Mouse (Mus musculus): ENCODE results near the gene Nbr1.

- TF ChIP-seq CTCF (IDR thresholded peaks at IDR 0.05; ENCODE audit: extremely low read depth, insufficient read depth, insufficient read length, insufficient replicate concordance) (no peak), POLR2A (IDR thresholded peaks at IDR 0.05; ENCODE audit: low read depth, low read length) (no peak)
Measured at GRCm38 (mm10) chr11:101581081-101581764, 29.3 kb downstream of the Nbr1 start.

All from spleen, adult 2 months (tissue).